ENCODE assay signal across 23 mouse cellular contexts in the genomic region with DNA sequence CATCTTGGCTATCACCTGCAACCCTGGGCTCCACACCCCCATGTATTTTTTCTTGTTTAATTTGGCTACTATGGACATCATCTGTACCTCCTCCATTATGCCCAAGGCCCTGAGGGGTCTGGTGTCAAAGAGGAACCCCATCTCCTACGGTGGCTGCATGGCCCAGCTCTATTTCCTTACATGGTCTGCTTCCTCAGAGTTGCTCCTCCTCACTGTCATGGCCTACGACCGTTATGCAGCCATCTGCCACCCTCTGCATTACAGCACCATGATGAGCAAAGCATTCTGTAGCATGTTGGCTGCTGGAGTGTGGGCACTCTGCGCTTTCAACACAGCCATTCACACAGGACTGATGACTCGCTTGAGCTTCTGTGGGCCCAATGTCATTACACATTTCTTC. TPM values are rescaled to one million over a fixed set of nuclear protein-coding genes. Genes with fewer than 3 reads are reported as not detected.
DNase-seq lines count a peak whose midpoint lies in the region; ATAC-seq and TF ChIP-seq lines count a peak whose summit lies in the region.
"Had no signal": no experiment of that assay in that cellular context is flagged by ENCODE, and none has a peak within 500 bp of the region (broad histone marks: within the 10 kb centered on the region; RNA-seq: fewer than 3 reads in every experiment).

No protein-coding gene starts in this region.

- H3K4me3 ChIP-seq in left cerebral cortex, adult 2 months = no peak overlapping the region
- H3K4me3 ChIP-seq: embryonic facial prominence, embryonic 10.5 days; embryonic facial prominence, embryonic 12.5 days; forebrain, embryonic 13.5 days; forebrain, embryonic 15.5 days had no signal

- intact Hi-C loops in left cerebral cortex, adult 2 months (cut with DNase I) = no loop called here

- ATAC-seq in megakaryocyte, adult 5-6 weeks (ENCODE audit: poor library complexity, severe bottlenecking) = 0 out of 2 replicates have a peak, but pooled peaks have one; percentile 5
- ATAC-seq: CD4-positive, CD25-positive, alpha-beta regulatory T cell, adult 4 months; forebrain, embryonic 13.5 days; forebrain, embryonic 15.5 days; forebrain, postnatal 0 days had no signal

- no peak overlapping the region for H3K27ac ChIP-seq in left cerebral cortex, adult 2 months
- H3K27ac ChIP-seq: embryonic facial prominence, embryonic 10.5 days; embryonic facial prominence, embryonic 12.5 days; forebrain, embryonic 13.5 days; forebrain, embryonic 15.5 days had no signal

- DNase-seq in 416B (ENCODE audit: low read depth) (peak; percentile 21), MN1 (ENCODE audit: low spot score) (no peak)
- peak; percentile 1 for DNase-seq in brain, adult 2 months (ENCODE audit: low read depth, low spot score)
- DNase-seq in left cerebral cortex, adult 2 months (ENCODE audit: extremely low spot score in 1 of 2, low spot score in 2 of 2) = no peak
- DNase-seq in layer of hippocampus, adult 18-20 months (ENCODE audit: low spot score in 2 of 2) = no peak
- DNase-seq: adrenal gland, adult 2 months; adrenal gland, postnatal 10 days; adrenal gland, postnatal 25 days; B cell, adult 2 months; cerebellum, adult 11-12 months; cerebellum, adult 2 months; cerebellum, adult 9-10 months; cerebellum, postnatal 10 days; cerebellum, postnatal 25 days; forebrain, postnatal 0 days had no signal

- no peak for TF ChIP-seq CTCF in left cerebral cortex, adult 2 months (IDR thresholded peaks at IDR 0.05)

RNA-seq across cellular contexts. Expression of gene Olfr211, which starts 4.9 kb away (rescaled TPM):
- total RNA-seq in megakaryocyte, adult 5-6 weeks (2015) = not detected in 2 replicates
- total RNA-seq in megakaryocyte, adult 5-6 weeks (2017) = not detected in 2 replicates
- not detected for total RNA-seq in left cerebral cortex, adult 2 months (2021)
- not detected for total RNA-seq in layer of hippocampus, adult 18-20 months (2021)
- total RNA-seq: adrenal gland, adult 2 months; adrenal gland, postnatal 10 days; adrenal gland, postnatal 25 days; adrenal gland, postnatal 4 days; CH12.LX; forebrain, postnatal 0 days had no signal

RNA-seq across cellular contexts. Expression of gene Olfr212, which starts 12.6 kb away (rescaled TPM):
- 0.20 and 0.43 TPM in 2 replicates for total RNA-seq in megakaryocyte, adult 5-6 weeks (2015)
- 0.24 TPM in 1 of 2 replicates, not detected in the other for total RNA-seq in megakaryocyte, adult 5-6 weeks (2017)
- total RNA-seq in left cerebral cortex, adult 2 months (2021) = not detected
- not detected for total RNA-seq in layer of hippocampus, adult 18-20 months (2021)
- total RNA-seq: adrenal gland, postnatal 10 days; adrenal gland, postnatal 25 days; CH12.LX; forebrain, postnatal 0 days had no signal

RNA-seq across cellular contexts. Expression of gene Alox5, which starts 32.8 kb away (rescaled TPM):
- 53.8 and 58.6 TPM in 2 replicates for total RNA-seq in megakaryocyte, adult 5-6 weeks (2015)
- total RNA-seq in megakaryocyte, adult 5-6 weeks (2017) = 55.0 and 61.5 TPM in 2 replicates
- total RNA-seq in left cerebral cortex, adult 2 months (2021) = 1 to 10 TPM; 1.7 to 2.6 TPM
- 1 to 10 TPM; 1.1 to 1.5 TPM for total RNA-seq in layer of hippocampus, adult 18-20 months (2021)
- total RNA-seq: CH12.LX had no signal

RNA-seq across cellular contexts. Expression of gene Olfr213, which starts 44.5 kb away (rescaled TPM):
- not detected in 2 replicates for total RNA-seq in megakaryocyte, adult 5-6 weeks (2015)
- not detected in 2 replicates for total RNA-seq in megakaryocyte, adult 5-6 weeks (2017)
- not detected for total RNA-seq in left cerebral cortex, adult 2 months (2021)
- not detected for total RNA-seq in layer of hippocampus, adult 18-20 months (2021)
- total RNA-seq: adrenal gland, adult 2 months; adrenal gland, postnatal 10 days; adrenal gland, postnatal 25 days; adrenal gland, postnatal 4 days; CH12.LX; forebrain, postnatal 0 days had no signal

RNA-seq across cellular contexts. Expression of gene Gm5580, which starts 57.2 kb away (rescaled TPM):
- total RNA-seq in megakaryocyte, adult 5-6 weeks (2015) = 0.52 and 0.89 TPM in 2 replicates
- total RNA-seq in megakaryocyte, adult 5-6 weeks (2017) = 0.15 and 0.37 TPM in 2 replicates
- 1 to 10 TPM; 1.6 TPM for total RNA-seq in left cerebral cortex, adult 2 months (2021)
- total RNA-seq in layer of hippocampus, adult 18-20 months (2021) = 1 to 10 TPM; 2.6 to 3.2 TPM

Comparison
In these comparisons a context has a peak if more than half of its experiments do, and no peak if none do; other contexts are left out.
1. DNase-seq: peak in 416B (single experiment) and brain, adult 2 months (single experiment); none in left cerebral cortex, adult 2 months (0 of 2), MN1 (single experiment) and layer of hippocampus, adult 18-20 months (0 of 2).
2. RNA of gene Alox5, which starts 32.8 kb away (total RNA-seq): 53.8 to 61.5 TPM in megakaryocyte, adult 5-6 weeks; 1.7 to 2.6 TPM in left cerebral cortex, adult 2 months and 1.1 to 1.5 TPM in layer of hippocampus, adult 18-20 months; every median in the first group is over 10 times any median in the second.